Mouse (Mus musculus): ENCODE results near the gene Sorcs2.

Gene Sorcs2

GRCm38 (mm10) chr5:36166346-36167013, 231.5 kb downstream of the Sorcs2 start:
- no peak for DNase-seq

- no peak for DNase-seq
Measured at GRCm38 (mm10) chr5:36165424-36166302, 232.3 kb downstream of the Sorcs2 start.

GRCm38 (mm10) chr5:36154879-36155485, 243.0 kb downstream of the Sorcs2 start:
- DNase-seq = no peak

- DNase-seq = peak; percentile 6
Measured at GRCm38 (mm10) chr5:36153261-36153660, 244.7 kb downstream of the Sorcs2 start.

GRCm38 (mm10) chr5:36151086-36151485, 246.9 kb downstream of the Sorcs2 start:
- no peak for DNase-seq

GRCm38 (mm10) chr5:36149098-36149497, 248.8 kb downstream of the Sorcs2 start:
- DNase-seq = no peak

GRCm38 (mm10) chr5:36146589-36146988, 251.3 kb downstream of the Sorcs2 start:
- DNase-seq = no peak

- no peak for DNase-seq
Measured at GRCm38 (mm10) chr5:36144560-36144959, 253.4 kb downstream of the Sorcs2 start.

- DNase-seq = no peak
Measured at GRCm38 (mm10) chr5:36141676-36142255, 256.2 kb downstream of the Sorcs2 start.

- DNase-seq = no peak
Measured at GRCm38 (mm10) chr5:36141112-36141511, 256.8 kb downstream of the Sorcs2 start.

GRCm38 (mm10) chr5:36139766-36140165, 258.2 kb downstream of the Sorcs2 start:
- DNase-seq = no peak

- DNase-seq = no peak
Measured at GRCm38 (mm10) chr5:36135874-36136542, 261.9 kb downstream of the Sorcs2 start.

- no peak for DNase-seq
Measured at GRCm38 (mm10) chr5:36134302-36134701, 263.6 kb downstream of the Sorcs2 start.

GRCm38 (mm10) chr5:36133893-36134292, 264.0 kb downstream of the Sorcs2 start:
- no peak for DNase-seq

- DNase-seq = peak; percentile 13
Measured at GRCm38 (mm10) chr5:36130393-36131011, 267.4 kb downstream of the Sorcs2 start.

- no peak for DNase-seq
Measured at GRCm38 (mm10) chr5:36129661-36130060, 268.3 kb downstream of the Sorcs2 start.

- no peak for DNase-seq
Measured at GRCm38 (mm10) chr5:36128513-36128912, 269.4 kb downstream of the Sorcs2 start.

GRCm38 (mm10) chr5:36124993-36125392, 272.9 kb downstream of the Sorcs2 start:
- no peak for DNase-seq

GRCm38 (mm10) chr5:36122987-36123386, 275.0 kb downstream of the Sorcs2 start:
- DNase-seq = no peak

- no peak for DNase-seq
Measured at GRCm38 (mm10) chr5:36120931-36121341, 277.0 kb downstream of the Sorcs2 start.

GRCm38 (mm10) chr5:36118061-36118460, 279.9 kb downstream of the Sorcs2 start:
- DNase-seq = no peak

- DNase-seq = no peak
Measured at GRCm38 (mm10) chr5:36115519-36115918, 282.4 kb downstream of the Sorcs2 start.

Data from cerebellum, adult 9-10 months (tissue).